35 mouse cellular contexts compared by ENCODE assay signal in the genomic region with DNA sequence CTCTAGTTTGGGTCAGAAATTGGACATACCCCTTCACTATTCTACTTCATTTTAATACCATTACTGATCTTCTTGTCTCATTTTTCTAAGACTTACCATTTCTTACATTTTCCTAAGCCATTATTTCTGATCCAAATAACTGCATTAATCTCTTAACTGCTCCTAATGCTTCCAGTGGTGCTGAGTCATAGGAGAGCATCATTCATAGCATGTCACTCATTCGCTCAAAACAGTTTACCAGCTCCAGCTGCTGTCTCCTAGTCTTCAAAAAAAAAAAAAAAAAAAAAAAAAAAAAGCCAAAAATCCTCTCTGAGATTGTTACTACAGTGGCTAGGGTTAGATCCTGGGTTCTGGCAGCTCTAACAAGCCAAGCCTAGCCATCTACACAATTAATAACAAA.
"Had no signal": no experiment of that assay in that cellular context is flagged by ENCODE, and none has a peak within 500 bp of the region (broad histone marks: within the 10 kb centered on the region; RNA-seq: fewer than 3 reads in every experiment).

No protein-coding gene starts in this region.

- H3K9me3 ChIP-seq: heart, embryonic 10.5 days; heart, embryonic 12.5 days; heart, embryonic 13.5 days; heart, embryonic 15.5 days; hindbrain, embryonic 12.5 days; hindbrain, embryonic 15.5 days; intestine, embryonic 15.5 days; kidney, embryonic 15.5 days had no signal

- H3K27ac ChIP-seq: heart, embryonic 10.5 days; heart, embryonic 13.5 days; heart, embryonic 15.5 days; hindbrain, embryonic 10.5 days; hindbrain, embryonic 12.5 days; hindbrain, embryonic 13.5 days; hindbrain, embryonic 14.5 days; hindbrain, embryonic 15.5 days; hindbrain, postnatal 0 days; intestine, embryonic 15.5 days; kidney, embryonic 15.5 days; kidney, postnatal 0 days; layer of hippocampus, adult 2 months; left cerebral cortex, adult 2 months had no signal

- H3K4me3 ChIP-seq: heart, embryonic 10.5 days; heart, embryonic 12.5 days; heart, embryonic 13.5 days; heart, embryonic 15.5 days; hindbrain, embryonic 10.5 days; hindbrain, embryonic 12.5 days; hindbrain, embryonic 13.5 days; hindbrain, embryonic 15.5 days; intestine, embryonic 15.5 days; kidney, embryonic 15.5 days; layer of hippocampus, adult 2 months; left cerebral cortex, adult 2 months had no signal

- H3K36me3 ChIP-seq: heart, embryonic 10.5 days; heart, embryonic 12.5 days; heart, embryonic 13.5 days; heart, embryonic 15.5 days; hindbrain, embryonic 10.5 days; hindbrain, embryonic 12.5 days; hindbrain, embryonic 13.5 days; hindbrain, embryonic 15.5 days; intestine, embryonic 15.5 days; kidney, embryonic 15.5 days had no signal

- ATAC-seq: hindbrain, embryonic 16.5 days; hindbrain, postnatal 0 days; inflammation-experienced regulatory T-cells, adult 6 months; intestine, embryonic 15.5 days; intestine, embryonic 16.5 days; intestine, postnatal 0 days had no signal

- H3K4me1 ChIP-seq: heart, embryonic 15.5 days; hindbrain, embryonic 10.5 days; hindbrain, embryonic 12.5 days; hindbrain, embryonic 13.5 days; hindbrain, embryonic 15.5 days; intestine, embryonic 15.5 days; kidney, embryonic 15.5 days had no signal

- H3K4me2 ChIP-seq: heart, embryonic 11.5 days; heart, embryonic 12.5 days; heart, embryonic 13.5 days; heart, embryonic 15.5 days; hindbrain, embryonic 12.5 days; hindbrain, embryonic 13.5 days; hindbrain, embryonic 14.5 days; hindbrain, embryonic 15.5 days; intestine, embryonic 15.5 days; kidney, embryonic 15.5 days had no signal

- DNase-seq: heart, postnatal 10 days; heart, postnatal 14 days; heart, postnatal 36 days; heart, postnatal 4 days; kidney, adult 11 months; kidney, adult 18-20 months; kidney, adult 2 months; kidney, adult 8-10 months; kidney, adult 9 months; kidney, postnatal 10 days; kidney, postnatal 25 days; kidney, postnatal 36 days; kidney, postnatal 4 days; layer of hippocampus, adult 9-11 months; layer of hippocampus, postnatal 36 days had no signal

- H3K9ac ChIP-seq: heart, embryonic 12.5 days; heart, embryonic 13.5 days; heart, embryonic 15.5 days; hindbrain, embryonic 12.5 days; hindbrain, embryonic 13.5 days; hindbrain, embryonic 14.5 days; hindbrain, embryonic 15.5 days; intestine, embryonic 15.5 days; kidney, embryonic 15.5 days had no signal

- H3K27me3 ChIP-seq: heart, embryonic 12.5 days; heart, embryonic 13.5 days; heart, embryonic 15.5 days; hindbrain, embryonic 12.5 days; hindbrain, embryonic 13.5 days; hindbrain, embryonic 15.5 days; intestine, embryonic 15.5 days; kidney, embryonic 15.5 days had no signal
